Mouse (Mus musculus): ENCODE measurements at regions not wholly inside any gene's neighbourhood (a gene's known extent, or its start where the extent isn't known, plus 50 kb on each side); places are given as distances from the start of the nearest gene placed in this dataset.
A peak's percentile ranks its signal among the peaks of the same experiment; 100 is the strongest.

GRCm38 (mm10) chr14:76820989-76821388 lies 215.6 kb upstream of the Ccdc122 start:
- DNase-seq, result no peak

- peak; percentile 23 to 49 for DNase-seq
Observed at GRCm38 (mm10) chr14:76819690-76820089, 216.9 kb upstream of the Ccdc122 start.

GRCm38 (mm10) chr14:76818256-76819010 lies 218.1 kb upstream of the Ccdc122 start:
- DNase-seq, result peak; percentile 11 to 17

GRCm38 (mm10) chr14:76817189-76817772 lies 219.3 kb upstream of the Ccdc122 start:
- DNase-seq, result no peak

GRCm38 (mm10) chr14:76816666-76817065 lies 219.9 kb upstream of the Ccdc122 start:
- DNase-seq, result no peak

- DNase-seq, result no peak
Observed at GRCm38 (mm10) chr14:76812155-76812875, 224.3 kb upstream of the Ccdc122 start.

- DNase-seq, result no peak
Observed at GRCm38 (mm10) chr14:76810697-76811589, 225.6 kb upstream of the Ccdc122 start.

- DNase-seq, result no peak
Observed at GRCm38 (mm10) chr14:76810041-76810440, 226.5 kb upstream of the Ccdc122 start.

GRCm38 (mm10) chr14:76809411-76809810 lies 227.2 kb upstream of the Ccdc122 start:
- no peak for DNase-seq

- DNase-seq, result no peak
Observed at GRCm38 (mm10) chr14:76805151-76805785, 231.3 kb upstream of the Ccdc122 start.

- no peak for DNase-seq
Observed at GRCm38 (mm10) chr14:76804447-76805150, 232.0 kb upstream of the Ccdc122 start.

GRCm38 (mm10) chr14:76800181-76800580 lies 236.4 kb upstream of the Ccdc122 start:
- no peak for DNase-seq

GRCm38 (mm10) chr14:76799741-76800140 lies 236.8 kb upstream of the Ccdc122 start:
- DNase-seq, result no peak

- DNase-seq, result no peak
Observed at GRCm38 (mm10) chr14:76798925-76799428, 237.6 kb upstream of the Ccdc122 start.

GRCm38 (mm10) chr14:76798488-76798887 lies 238.1 kb upstream of the Ccdc122 start:
- no peak for DNase-seq

- no peak for DNase-seq
Observed at GRCm38 (mm10) chr14:76797518-76797917, 239.1 kb upstream of the Ccdc122 start.

GRCm38 (mm10) chr14:76791811-76792571 lies 235.3 kb upstream of the Serp2 start:
- DNase-seq, result peak; percentile 30 to 62

GRCm38 (mm10) chr14:76789376-76789775 lies 232.7 kb upstream of the Serp2 start:
- DNase-seq, result no peak

- no peak for DNase-seq
Observed at GRCm38 (mm10) chr14:76787601-76788000, 230.9 kb upstream of the Serp2 start.

- no peak for DNase-seq
Observed at GRCm38 (mm10) chr14:76786214-76786613, 229.5 kb upstream of the Serp2 start.

- no peak for DNase-seq
Observed at GRCm38 (mm10) chr14:76781524-76781880, 224.8 kb upstream of the Serp2 start.
